Mouse (Mus musculus): Measurements from ENCODE around the gene Lamb3. TPM values are rescaled to one million over a fixed set of nuclear protein-coding genes. Genes with fewer than 3 reads are reported as not detected.
"Not testable (repeated sequence)": the region's sequence is repeated elsewhere in the genome, so short reads cannot be mapped to it uniquely, and the experiment has no call there.

Gene Lamb3
- polyA plus RNA-seq, 1 experiment from 2014 or later = 1.2 TPM

- 49% methylated on average over 8 of the region's 8 CpGs for WGBS (ENCODE audit: insufficient replicate concordance)
- peaks cover 6% of the 10 kb centered on the region for H3K4me1 ChIP-seq (ENCODE audit: control insufficient read depth, low read depth, low read length)
- H3K9ac ChIP-seq (ENCODE audit: low read depth, low read length) = no peak overlapping the region
- no peaks in the 10 kb centered on the region for H3K27me3 ChIP-seq (ENCODE audit: control insufficient read depth, insufficient read depth, low read depth, low read length)
- H3K36me3 ChIP-seq (ENCODE audit: control insufficient read depth, insufficient read depth) = no peaks in the 10 kb centered on the region
- H3K4me3 ChIP-seq (ENCODE audit: low read depth, low read length) = no peak overlapping the region
- H3K27ac ChIP-seq (ENCODE audit: low read length) = peak overlapping the region; percentile 76
- H3K4me2 ChIP-seq (ENCODE audit: low read depth, low read length) = peak overlapping the region; percentile 15
- ATAC-seq (ENCODE audit: low read depth) = peak; percentile 31; the same call in 1 of the 2 replicates
- no peaks in the 10 kb centered on the region for H3K9me3 ChIP-seq (replicated peaks; ENCODE audit: control insufficient read depth, low read length)
Observed at GRCm38 (mm10) chr1:193274407-193275071, 67.0 kb downstream of the Lamb3 start.

- H3K9me3 ChIP-seq (replicated peaks; ENCODE audit: control insufficient read depth, low read length) = no peaks in the 10 kb centered on the region
- peaks cover 6% of the 10 kb centered on the region for H3K4me1 ChIP-seq (ENCODE audit: control insufficient read depth, low read depth, low read length)
- no peaks in the 10 kb centered on the region for H3K36me3 ChIP-seq (ENCODE audit: control insufficient read depth, insufficient read depth)
- no peak overlapping the region for H3K9ac ChIP-seq (ENCODE audit: low read depth, low read length)
- WGBS (ENCODE audit: insufficient replicate concordance) = 34% methylated on average over 6 of the region's 6 CpGs
- H3K27ac ChIP-seq (ENCODE audit: low read length) = no peak overlapping the region
- no peaks in the 10 kb centered on the region for H3K27me3 ChIP-seq (ENCODE audit: control insufficient read depth, insufficient read depth, low read depth, low read length)
- no peak overlapping the region for H3K4me3 ChIP-seq (ENCODE audit: low read depth, low read length)
- no peak overlapping the region for H3K4me2 ChIP-seq (ENCODE audit: low read depth, low read length)
- ATAC-seq (ENCODE audit: low read depth) = no peak
Observed at GRCm38 (mm10) chr1:193278414-193279045, 71.0 kb downstream of the Lamb3 start.

- WGBS (ENCODE audit: insufficient replicate concordance) = 43% methylated on average over 4 of the region's 4 CpGs
- no peak overlapping the region for H3K27ac ChIP-seq (ENCODE audit: low read length)
- no peak overlapping the region for H3K9ac ChIP-seq (ENCODE audit: low read depth, low read length)
- H3K4me1 ChIP-seq (ENCODE audit: control insufficient read depth, low read depth, low read length) = peaks cover 6% of the 10 kb centered on the region
- no peaks in the 10 kb centered on the region for H3K36me3 ChIP-seq (ENCODE audit: control insufficient read depth, insufficient read depth)
- H3K27me3 ChIP-seq (ENCODE audit: control insufficient read depth, insufficient read depth, low read depth, low read length) = no peaks in the 10 kb centered on the region
- H3K4me2 ChIP-seq (ENCODE audit: low read depth, low read length) = no peak overlapping the region
- ATAC-seq (ENCODE audit: low read depth) = no peak
- H3K4me3 ChIP-seq (ENCODE audit: low read depth, low read length) = no peak overlapping the region
- H3K9me3 ChIP-seq (replicated peaks; ENCODE audit: control insufficient read depth, low read length) = no peaks in the 10 kb centered on the region
Observed at GRCm38 (mm10) chr1:193279492-193279891, 72.0 kb downstream of the Lamb3 start.

- Histone ChIP-seq H3K4me2 (ENCODE audit: low read depth, low read length) (no peak overlapping the region), H3K4me1 (ENCODE audit: control insufficient read depth, low read depth, low read length) (no peaks in the 10 kb centered on the region; the same call in none of the 2 replicates)
- ATAC-seq (ENCODE audit: low read depth) = no peak
Observed at GRCm38 (mm10) chr1:193281344-193281743, 73.8 kb downstream of the Lamb3 start.

GRCm38 (mm10) chr1:193284228-193284779 is 76.8 kb downstream of the Lamb3 start:
- no peaks in the 10 kb centered on the region for H3K27me3 ChIP-seq (ENCODE audit: control insufficient read depth, insufficient read depth, low read depth, low read length)
- H3K27ac ChIP-seq (ENCODE audit: low read length) = no peak overlapping the region
- 58% methylated on average over 7 of the region's 7 CpGs for WGBS (ENCODE audit: insufficient replicate concordance)
- no peak overlapping the region for H3K9ac ChIP-seq (ENCODE audit: low read depth, low read length)
- no peaks in the 10 kb centered on the region; the same call in none of the 2 replicates for H3K4me1 ChIP-seq (ENCODE audit: control insufficient read depth, low read depth, low read length)
- H3K9me3 ChIP-seq (replicated peaks; ENCODE audit: control insufficient read depth, low read length) = no peaks in the 10 kb centered on the region
- ATAC-seq (ENCODE audit: low read depth) = no peak
- H3K36me3 ChIP-seq (ENCODE audit: control insufficient read depth, insufficient read depth) = no peaks in the 10 kb centered on the region
- H3K4me2 ChIP-seq (ENCODE audit: low read depth, low read length) = no peak overlapping the region
- no peak overlapping the region for H3K4me3 ChIP-seq (ENCODE audit: low read depth, low read length)

More at GRCm38 (mm10) chr1:193281344-193281743, 73.8 kb downstream of the Lamb3 start:
- Histone ChIP-seq H3K4me3 (ENCODE audit: low read depth, low read length) (no peak overlapping the region), H3K27ac (ENCODE audit: low read length) (no peak overlapping the region), H3K27me3 (ENCODE audit: control insufficient read depth, insufficient read depth, low read depth, low read length) (no peaks in the 10 kb centered on the region), H3K36me3 (ENCODE audit: control insufficient read depth, insufficient read depth) (no peaks in the 10 kb centered on the region), H3K9ac (ENCODE audit: low read depth, low read length) (no peak overlapping the region), H3K9me3 (replicated peaks; ENCODE audit: control insufficient read depth, low read length) (no peaks in the 10 kb centered on the region)
- WGBS (ENCODE audit: insufficient replicate concordance) = 55% methylated on average over 2 of the region's 2 CpGs

GRCm38 (mm10) chr1:193285766-193286325 is 78.3 kb downstream of the Lamb3 start:
- not testable (repeated sequence) for H3K9ac ChIP-seq (ENCODE audit: low read depth, low read length); ATAC-seq (ENCODE audit: low read depth); H3K9me3 ChIP-seq (replicated peaks; ENCODE audit: control insufficient read depth, low read length); H3K36me3 ChIP-seq (ENCODE audit: control insufficient read depth, insufficient read depth); H3K27ac ChIP-seq (ENCODE audit: low read length); H3K27me3 ChIP-seq (ENCODE audit: control insufficient read depth, insufficient read depth, low read depth, low read length); H3K4me3 ChIP-seq (ENCODE audit: low read depth, low read length); H3K4me2 ChIP-seq (ENCODE audit: low read depth, low read length); H3K4me1 ChIP-seq (ENCODE audit: control insufficient read depth, low read depth, low read length)
- WGBS (ENCODE audit: insufficient replicate concordance) = 61% methylated on average over 3 of the region's 3 CpGs

- H3K9ac ChIP-seq (ENCODE audit: low read depth, low read length) = no peak overlapping the region
- peak; percentile 58 for ATAC-seq (ENCODE audit: low read depth)
- H3K27ac ChIP-seq (ENCODE audit: low read length) = peak overlapping the region; percentile 41
Observed at GRCm38 (mm10) chr1:193287578-193287977, 80.1 kb downstream of the Lamb3 start.

GRCm38 (mm10) chr1:193289076-193289475 is 81.6 kb downstream of the Lamb3 start:
- Histone ChIP-seq H3K4me1 (ENCODE audit: control insufficient read depth, low read depth, low read length) (no peaks in the 10 kb centered on the region), H3K4me3 (ENCODE audit: low read depth, low read length) (no peak overlapping the region), H3K4me2 (ENCODE audit: low read depth, low read length) (no peak overlapping the region), H3K9ac (ENCODE audit: low read depth, low read length) (no peak overlapping the region), H3K27ac (ENCODE audit: low read length) (no peak overlapping the region), H3K36me3 (ENCODE audit: control insufficient read depth, insufficient read depth) (no peaks in the 10 kb centered on the region), H3K9me3 (replicated peaks; ENCODE audit: control insufficient read depth, low read length) (no peaks in the 10 kb centered on the region), H3K27me3 (ENCODE audit: control insufficient read depth, insufficient read depth, low read depth, low read length) (no peaks in the 10 kb centered on the region)
- no peak for ATAC-seq (ENCODE audit: low read depth)
- 58% methylated on average over 3 of the region's 3 CpGs for WGBS (ENCODE audit: insufficient replicate concordance)

More at GRCm38 (mm10) chr1:193287578-193287977, 80.1 kb downstream of the Lamb3 start:
- Histone ChIP-seq H3K27me3 (ENCODE audit: control insufficient read depth, insufficient read depth, low read depth, low read length) (no peaks in the 10 kb centered on the region), H3K4me3 (ENCODE audit: low read depth, low read length) (no peak overlapping the region), H3K36me3 (ENCODE audit: control insufficient read depth, insufficient read depth) (no peaks in the 10 kb centered on the region), H3K4me2 (ENCODE audit: low read depth, low read length) (no peak overlapping the region), H3K4me1 (ENCODE audit: control insufficient read depth, low read depth, low read length) (no peaks in the 10 kb centered on the region; the same call in 1 of the 2 replicates), H3K9me3 (replicated peaks; ENCODE audit: control insufficient read depth, low read length) (no peaks in the 10 kb centered on the region)
- 65% methylated on average over 2 of the region's 2 CpGs for WGBS (ENCODE audit: insufficient replicate concordance)

- H3K9ac ChIP-seq (ENCODE audit: low read depth, low read length) = no peak overlapping the region
- peak; percentile 78 for ATAC-seq (ENCODE audit: low read depth)
- H3K4me1 ChIP-seq (ENCODE audit: control insufficient read depth, low read depth, low read length) = no peaks in the 10 kb centered on the region
- peak overlapping the region; percentile 51 for H3K27ac ChIP-seq (ENCODE audit: low read length)
- no peak overlapping the region for H3K4me2 ChIP-seq (ENCODE audit: low read depth, low read length)
- no peaks in the 10 kb centered on the region for H3K27me3 ChIP-seq (ENCODE audit: control insufficient read depth, insufficient read depth, low read depth, low read length)
- WGBS (ENCODE audit: insufficient replicate concordance) = 62% methylated on average over 5 of the region's 5 CpGs
- no peak overlapping the region for H3K4me3 ChIP-seq (ENCODE audit: low read depth, low read length)
- no peaks in the 10 kb centered on the region for H3K36me3 ChIP-seq (ENCODE audit: control insufficient read depth, insufficient read depth)
- H3K9me3 ChIP-seq (replicated peaks; ENCODE audit: control insufficient read depth, low read length) = no peaks in the 10 kb centered on the region
Observed at GRCm38 (mm10) chr1:193289914-193290313, 82.4 kb downstream of the Lamb3 start.

Measured in liver, embryonic 16.5 days (tissue).